24 mouse cellular contexts compared by ENCODE assay signal in genomic region chr1:77727561-77727960, GRCm38 (mm10).
"Had no signal": no experiment of that assay in that cellular context is flagged by ENCODE, and none has a peak within 500 bp of the region (broad histone marks: within the 10 kb centered on the region; RNA-seq: fewer than 3 reads in every experiment).

No protein-coding gene starts in this region.

- H3K4me2 ChIP-seq: heart, embryonic 11.5 days; heart, embryonic 13.5 days; heart, embryonic 15.5 days; hindbrain, embryonic 12.5 days; hindbrain, embryonic 14.5 days; intestine, embryonic 15.5 days; limb, embryonic 15.5 days; liver, embryonic 12.5 days had no signal

- H3K9ac ChIP-seq: heart, embryonic 13.5 days; heart, embryonic 15.5 days; hindbrain, embryonic 12.5 days; hindbrain, embryonic 14.5 days; intestine, embryonic 15.5 days; limb, embryonic 15.5 days; liver, embryonic 12.5 days; liver, embryonic 14.5 days had no signal

- H3K4me3 ChIP-seq: heart, adult 2 months; heart, embryonic 13.5 days; heart, embryonic 15.5 days; hindbrain, embryonic 12.5 days; intestine, embryonic 15.5 days; layer of hippocampus, adult 2 months; left cerebral cortex, adult 2 months; limb, embryonic 15.5 days; liver, embryonic 12.5 days had no signal

- H3K36me3 ChIP-seq: heart, embryonic 13.5 days; heart, embryonic 15.5 days; hindbrain, embryonic 12.5 days; intestine, embryonic 15.5 days; limb, embryonic 15.5 days; liver, embryonic 12.5 days had no signal

- DNase-seq: gastrocnemius, postnatal 14 days; gastrocnemius, postnatal 36 days; heart, adult 11 months; heart, adult 2 months; heart, postnatal 14 days; heart, postnatal 36 days; kidney, adult 18-20 months; kidney, adult 8-10 months; kidney, postnatal 10 days; lung, adult 18-20 months had no signal

- H3K27ac ChIP-seq: heart, adult 2 months; heart, embryonic 13.5 days; heart, embryonic 15.5 days; hindbrain, embryonic 12.5 days; hindbrain, embryonic 14.5 days; intestine, embryonic 15.5 days; layer of hippocampus, adult 2 months; left cerebral cortex, adult 2 months; limb, embryonic 15.5 days; liver, embryonic 12.5 days; liver, embryonic 14.5 days had no signal

- H3K27me3 ChIP-seq: heart, embryonic 13.5 days; heart, embryonic 15.5 days; hindbrain, embryonic 12.5 days; intestine, embryonic 15.5 days; limb, embryonic 15.5 days; liver, embryonic 12.5 days had no signal

- ATAC-seq: hindbrain, embryonic 16.5 days; inflammation-experienced regulatory T-cells, adult 6 months; intestine, embryonic 15.5 days; intestine, postnatal 0 days; liver, embryonic 12.5 days had no signal

- H3K4me1 ChIP-seq: heart, embryonic 13.5 days; heart, embryonic 15.5 days; hindbrain, embryonic 12.5 days; intestine, embryonic 15.5 days; limb, embryonic 15.5 days; liver, embryonic 12.5 days had no signal

- H3K9me3 ChIP-seq: heart, embryonic 13.5 days; heart, embryonic 15.5 days; hindbrain, embryonic 12.5 days; intestine, embryonic 15.5 days; limb, embryonic 15.5 days; liver, embryonic 12.5 days had no signal
